Mouse (Mus musculus) CH12.LX (cell line): ENCODE measurements around the gene Gm49337.

Experiments used
- CHD2 ChIP-seq: IDR thresholded peaks from 2 replicates; pipeline ENCODE4 v1.6.1; 2011; ENCODE audit warnings: low read length, improper control_type of control experiment
- EP300 ChIP-seq: IDR thresholded peaks from 2 replicates; pipeline ENCODE4 v1.6.1; 2011; ENCODE audit warnings: low read length, improper control_type of control experiment
- IRF4 ChIP-seq: IDR thresholded peaks from 2 replicates; pipeline ENCODE4 v1.6.1; 2014; ENCODE audit warnings: low read depth, mild to moderate bottlenecking, inconsistent platforms, low read length, improper control_type of control experiment
- MAX ChIP-seq: IDR thresholded peaks from 2 replicates; pipeline ENCODE4 v1.6.1; 2011; ENCODE audit warnings: low read length, improper control_type of control experiment
- MAZ ChIP-seq: IDR thresholded peaks from 2 replicates; pipeline ENCODE4 v1.6.1; 2012; ENCODE audit warnings: low read depth, mild to moderate bottlenecking, inconsistent platforms, low read length, improper control_type of control experiment, moderate library complexity
- POLR2A ChIP-seq: IDR thresholded peaks from 2 replicates; pipeline ENCODE4 v1.6.1; 2011; ENCODE audit warnings: low read depth, mild to moderate bottlenecking, improper control_type of control experiment, low read length
- ZKSCAN1 ChIP-seq: IDR thresholded peaks from 2 replicates; pipeline ENCODE4 v1.6.1; 2012; ENCODE audit warnings: low read depth, inconsistent platforms, low read length, improper control_type of control experiment, borderline replicate concordance

DNA sequence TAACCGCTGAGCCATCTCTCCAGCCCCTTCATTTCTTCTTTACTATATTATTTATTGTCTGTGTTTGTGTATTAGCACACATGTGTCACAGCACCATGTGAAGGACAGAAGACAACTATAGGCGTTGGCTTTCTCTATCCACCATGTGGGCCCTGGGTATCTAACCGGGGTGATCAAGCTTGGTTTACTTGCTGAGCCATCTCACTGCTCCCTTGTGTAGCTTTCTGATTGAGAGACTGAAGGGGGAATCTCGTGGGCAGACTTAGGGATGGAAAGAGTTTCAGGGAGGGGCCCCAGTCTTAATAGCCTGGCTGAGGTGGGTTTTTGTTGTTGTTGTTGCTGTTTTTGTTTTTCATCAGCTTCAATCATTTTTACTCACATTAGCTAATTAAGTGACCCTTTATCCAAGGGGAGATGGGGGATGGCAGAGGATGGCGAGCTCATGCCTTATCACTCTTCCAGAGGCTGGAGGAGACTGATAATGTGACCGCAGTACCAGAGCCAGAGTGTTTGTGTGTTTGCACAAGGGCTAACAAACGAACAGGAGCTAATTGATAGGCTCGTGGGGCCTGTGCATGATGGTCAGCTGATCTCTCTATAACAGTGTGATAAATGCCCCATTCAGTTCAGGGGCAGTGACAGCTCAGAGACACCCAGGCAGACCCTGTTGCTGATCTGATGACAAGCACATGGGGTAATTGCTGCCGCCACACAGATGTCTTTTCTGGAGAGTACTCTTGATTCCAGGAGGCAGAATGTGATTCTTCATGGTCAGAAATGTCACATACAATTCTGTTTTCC lies 20.6 kb downstream of the Gm49337 start:
- TF ChIP-seq POLR2A (no peak), MAX (no peak), ZKSCAN1 (no peak), CHD2 (no peak), MAZ (no peak), EP300 (no peak), IRF4 (no peak)
